Mouse (Mus musculus): ENCODE data around the gene Pde2a. TPM values are rescaled to one million over a fixed set of nuclear protein-coding genes. Genes with fewer than 3 reads are reported as not detected.

Pde2a gene
- polyA plus RNA-seq, 1 experiment from 2014 or later = 46.5 TPM

DNA sequence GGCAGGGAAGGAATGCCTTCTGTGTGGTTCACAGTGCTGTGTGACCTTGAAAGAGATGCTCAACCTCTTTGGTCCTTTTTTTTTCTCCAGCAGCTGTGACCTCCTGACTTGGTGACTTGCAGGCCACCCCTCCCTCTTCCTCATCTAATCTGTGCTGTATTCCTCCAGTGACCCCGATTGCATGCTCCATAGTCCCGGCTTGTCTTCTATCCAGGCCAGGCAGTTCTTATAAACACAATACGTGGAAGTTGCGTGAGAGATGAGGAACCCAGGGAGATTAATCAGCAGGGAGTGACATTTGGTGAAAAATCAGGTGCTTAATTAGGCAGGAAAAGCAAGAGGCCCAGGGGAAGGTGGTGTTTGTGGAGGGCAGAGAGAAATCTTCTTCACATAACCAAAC, 69.5 kb downstream of the Pde2a start:
- no peak overlapping the region for H3K27ac ChIP-seq (ENCODE audit: low read length)
- no peak for ATAC-seq (ENCODE audit: low FRiP score, low TSS enrichment)
- H3K9me3 ChIP-seq (ENCODE audit: low read length) = no peaks in the 10 kb centered on the region
- no peak overlapping the region for H3K9ac ChIP-seq (replicated peaks; ENCODE audit: low read length)
- 35% methylated on average over 4 of the region's 4 CpGs for WGBS
- no peak overlapping the region for H3K4me3 ChIP-seq (ENCODE audit: low read length)
- no peaks in the 10 kb centered on the region for H3K4me1 ChIP-seq (ENCODE audit: insufficient read depth, low read length)
- H3K36me3 ChIP-seq (ENCODE audit: insufficient read depth, low read length) = no peaks in the 10 kb centered on the region
- no peaks in the 10 kb centered on the region for H3K27me3 ChIP-seq (ENCODE audit: insufficient read depth, low read length)
- H3K4me2 ChIP-seq (replicated peaks; ENCODE audit: low read depth, low read length) = no peak overlapping the region

DNA sequence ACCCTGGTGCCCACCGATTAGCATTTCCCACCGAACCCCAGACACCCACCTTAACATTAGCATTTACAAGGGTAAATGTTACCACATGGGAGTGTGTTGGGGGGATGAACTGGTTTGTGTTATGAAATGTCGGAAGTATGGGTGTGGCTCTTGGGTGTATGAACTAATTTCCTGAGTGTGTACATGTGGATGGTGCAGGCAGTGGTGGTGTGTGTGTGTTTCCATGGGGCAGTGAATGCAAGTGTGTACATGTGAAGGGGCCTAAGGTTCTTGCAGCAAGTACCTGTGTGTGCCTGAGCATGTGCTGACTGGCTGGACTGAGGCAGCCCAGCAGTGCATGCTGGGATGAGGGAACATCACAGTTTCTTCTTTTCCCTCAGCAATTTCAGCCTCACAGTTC, 76.9 kb downstream of the Pde2a start:
- Histone ChIP-seq H3K9ac (replicated peaks; ENCODE audit: low read length) (no peak overlapping the region), H3K9me3 (ENCODE audit: low read length) (no peaks in the 10 kb centered on the region), H3K27ac (ENCODE audit: low read length) (no peak overlapping the region), H3K4me3 (ENCODE audit: low read length) (no peak overlapping the region), H3K4me1 (ENCODE audit: insufficient read depth, low read length) (no peaks in the 10 kb centered on the region), H3K27me3 (ENCODE audit: insufficient read depth, low read length) (no peaks in the 10 kb centered on the region), H3K36me3 (ENCODE audit: insufficient read depth, low read length) (no peaks in the 10 kb centered on the region), H3K4me2 (replicated peaks; ENCODE audit: low read depth, low read length) (no peak overlapping the region)
- WGBS = 85% methylated on average over 3 of the region's 3 CpGs
- ATAC-seq (ENCODE audit: low FRiP score, low TSS enrichment) = no peak

DNA sequence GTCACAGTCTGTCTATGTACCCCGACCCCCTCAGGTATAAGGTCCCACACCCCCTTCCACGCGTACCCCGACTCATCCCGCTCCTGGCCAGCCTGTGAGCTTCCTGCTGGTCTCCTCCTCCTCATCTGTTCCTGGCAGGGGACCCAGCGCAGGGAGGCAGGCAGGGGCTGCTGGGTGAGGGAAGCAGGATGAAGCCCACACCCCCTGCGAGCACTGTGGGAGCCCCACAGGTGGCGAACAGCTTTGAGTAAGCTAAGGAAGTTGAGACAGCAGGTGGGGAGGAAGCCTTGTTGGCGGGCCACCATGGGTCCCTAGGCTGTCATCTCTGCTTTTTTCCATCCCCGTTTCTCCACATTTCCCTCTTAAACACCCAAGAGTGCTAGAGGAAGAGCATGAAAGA, 77.8 kb downstream of the Pde2a start:
- ATAC-seq (ENCODE audit: low FRiP score, low TSS enrichment) = no peak
- Histone ChIP-seq H3K36me3 (ENCODE audit: insufficient read depth, low read length) (no peaks in the 10 kb centered on the region), H3K4me2 (replicated peaks; ENCODE audit: low read depth, low read length) (no peak overlapping the region), H3K9ac (replicated peaks; ENCODE audit: low read length) (no peak overlapping the region), H3K9me3 (ENCODE audit: low read length) (no peaks in the 10 kb centered on the region), H3K4me1 (ENCODE audit: insufficient read depth, low read length) (peaks cover 2% of the 10 kb centered on the region; the same call in 1 of the 2 replicates), H3K27me3 (ENCODE audit: insufficient read depth, low read length) (peaks cover 7% of the 10 kb centered on the region; the same call in 1 of the 2 replicates), H3K27ac (ENCODE audit: low read length) (no peak overlapping the region), H3K4me3 (ENCODE audit: low read length) (no peak overlapping the region)
- 54% methylated on average over 10 of the region's 10 CpGs for WGBS

DNA sequence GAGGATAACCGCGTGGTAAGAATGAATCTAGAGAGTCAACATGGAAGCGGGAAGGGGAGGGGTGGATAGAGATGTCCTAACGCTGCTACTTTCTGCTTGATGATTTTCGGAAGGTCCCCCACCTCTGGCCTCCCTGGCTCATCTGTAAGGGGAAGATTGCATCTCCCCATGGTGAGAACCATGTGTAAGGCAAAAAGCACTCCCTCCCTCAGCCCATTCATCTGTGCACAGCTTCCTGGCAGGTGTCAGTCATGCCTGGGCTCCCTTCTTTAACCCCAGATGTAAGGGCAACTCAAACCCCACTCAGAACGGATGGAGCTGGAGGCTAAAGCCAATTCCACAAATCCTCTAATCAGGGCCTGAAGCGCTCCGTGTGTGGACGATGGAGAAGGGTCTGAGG, 78.2 kb downstream of the Pde2a start:
- Histone ChIP-seq H3K4me1 (ENCODE audit: insufficient read depth, low read length) (peaks cover 6% of the 10 kb centered on the region; the same call in 1 of the 2 replicates), H3K27me3 (ENCODE audit: insufficient read depth, low read length) (peaks cover 10% of the 10 kb centered on the region), H3K9me3 (ENCODE audit: low read length) (no peaks in the 10 kb centered on the region), H3K27ac (ENCODE audit: low read length) (no peak overlapping the region), H3K36me3 (ENCODE audit: insufficient read depth, low read length) (no peaks in the 10 kb centered on the region), H3K9ac (replicated peaks; ENCODE audit: low read length) (no peak overlapping the region), H3K4me3 (ENCODE audit: low read length) (no peak overlapping the region), H3K4me2 (replicated peaks; ENCODE audit: low read depth, low read length) (no peak overlapping the region)
- 69% methylated on average over 9 of the region's 9 CpGs for WGBS
- no peak for ATAC-seq (ENCODE audit: low FRiP score, low TSS enrichment)

DNA sequence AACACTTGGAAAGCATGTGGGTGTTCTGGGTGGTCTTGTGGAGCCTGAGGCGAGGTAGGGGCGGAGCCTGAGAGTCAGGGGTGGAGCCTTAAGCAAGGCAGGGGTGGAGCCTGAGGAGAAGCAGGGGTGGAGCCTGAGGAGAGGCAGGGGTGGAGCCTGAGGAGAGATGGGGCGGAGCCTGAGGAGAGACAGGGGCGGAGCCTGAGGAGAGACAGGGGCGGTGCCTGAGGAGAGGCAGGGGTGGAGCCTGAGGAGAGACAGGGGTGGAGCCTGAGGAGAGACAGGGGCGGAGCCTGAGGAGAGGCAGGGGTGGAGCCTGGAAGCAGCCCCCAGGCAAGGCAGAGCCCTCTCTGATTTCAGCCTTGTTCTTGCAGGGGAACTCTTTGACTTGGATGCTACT, 79.7 kb downstream of the Pde2a start:
- WGBS = 76% methylated on average over 6 of the region's 6 CpGs

DNA sequence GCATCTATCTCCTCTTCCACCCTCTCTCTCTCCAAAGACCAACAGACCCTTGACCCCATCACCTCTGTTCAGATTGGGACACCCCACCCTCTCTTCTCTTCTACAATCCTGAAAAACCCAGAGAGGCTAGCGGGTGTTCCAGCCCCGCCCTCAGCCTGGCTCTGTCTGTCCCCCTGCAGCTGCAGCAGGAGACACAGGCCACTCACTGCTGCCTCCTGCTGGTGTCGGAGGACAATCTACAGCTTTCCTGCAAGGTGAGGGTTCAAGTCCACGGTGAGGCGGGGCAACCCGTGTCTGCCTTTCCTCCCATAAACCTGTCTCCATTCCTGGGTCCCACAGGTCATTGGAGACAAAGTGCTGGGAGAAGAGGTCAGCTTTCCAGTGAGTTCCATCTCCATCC, 80.2 kb downstream of the Pde2a start:
- H3K4me3 ChIP-seq (ENCODE audit: low read length) = no peak overlapping the region
- ATAC-seq (ENCODE audit: low FRiP score, low TSS enrichment) = no peak
- 75% methylated on average over 6 of the region's 6 CpGs for whole genome bisulfite sequencing
- H3K4me1 ChIP-seq (ENCODE audit: insufficient read depth, low read length) = peaks cover 9% of the 10 kb centered on the region; the same call in 1 of the 2 replicates
- H3K9me3 ChIP-seq (ENCODE audit: low read length) = no peaks in the 10 kb centered on the region
- no peak overlapping the region for H3K9ac ChIP-seq (replicated peaks; ENCODE audit: low read length)
- H3K27ac ChIP-seq (ENCODE audit: low read length) = no peak overlapping the region
- H3K36me3 ChIP-seq (ENCODE audit: insufficient read depth, low read length) = no peaks in the 10 kb centered on the region
- peaks cover 16% of the 10 kb centered on the region for H3K27me3 ChIP-seq (ENCODE audit: insufficient read depth, low read length)
- H3K4me2 ChIP-seq (replicated peaks; ENCODE audit: low read depth, low read length) = no peak overlapping the region

More for the DNA sequence above, 79.7 kb downstream of the Pde2a start:
- peaks cover 16% of the 10 kb centered on the region for H3K27me3 ChIP-seq (ENCODE audit: insufficient read depth, low read length)
- no peak overlapping the region for H3K4me2 ChIP-seq (replicated peaks; ENCODE audit: low read depth, low read length)
- ATAC-seq (ENCODE audit: low FRiP score, low TSS enrichment) = no peak
- peaks cover 9% of the 10 kb centered on the region; the same call in 1 of the 2 replicates for H3K4me1 ChIP-seq (ENCODE audit: insufficient read depth, low read length)
- H3K27ac ChIP-seq (ENCODE audit: low read length) = no peak overlapping the region
- no peaks in the 10 kb centered on the region for H3K9me3 ChIP-seq (ENCODE audit: low read length)
- H3K36me3 ChIP-seq (ENCODE audit: insufficient read depth, low read length) = no peaks in the 10 kb centered on the region
- no peak overlapping the region for H3K4me3 ChIP-seq (ENCODE audit: low read length)
- H3K9ac ChIP-seq (replicated peaks; ENCODE audit: low read length) = no peak overlapping the region

DNA sequence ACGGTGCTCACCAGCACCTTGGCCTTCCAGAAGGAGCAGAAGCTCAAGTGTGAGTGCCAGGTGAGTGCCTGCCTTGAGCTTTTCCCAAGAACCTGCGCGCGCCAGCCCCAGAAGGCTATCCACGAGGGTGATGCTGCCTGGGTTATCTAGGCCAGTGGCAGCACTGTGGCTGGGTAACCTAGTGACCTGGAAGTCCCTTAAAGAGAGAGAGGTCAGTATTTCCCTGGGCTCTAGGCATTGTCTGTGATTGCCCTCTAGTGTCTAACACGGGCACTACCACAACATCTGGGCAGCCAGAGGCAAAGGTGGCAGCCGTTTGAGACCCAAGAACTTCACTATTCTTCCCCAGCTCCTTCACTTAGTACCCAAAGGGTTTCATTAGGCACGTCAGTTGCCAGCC, 81.9 kb downstream of the Pde2a start:
- no peak overlapping the region for H3K9ac ChIP-seq (replicated peaks; ENCODE audit: low read length)
- 24% methylated on average over 8 of the region's 8 CpGs for WGBS
- no peak overlapping the region for H3K27ac ChIP-seq (ENCODE audit: low read length)
- peaks cover 9% of the 10 kb centered on the region; the same call in 1 of the 2 replicates for H3K4me1 ChIP-seq (ENCODE audit: insufficient read depth, low read length)
- ATAC-seq (ENCODE audit: low FRiP score, low TSS enrichment) = peak; percentile 20; the same call in 1 of the 2 replicates
- H3K9me3 ChIP-seq (ENCODE audit: low read length) = no peaks in the 10 kb centered on the region
- H3K27me3 ChIP-seq (ENCODE audit: insufficient read depth, low read length) = peaks cover 16% of the 10 kb centered on the region
- H3K36me3 ChIP-seq (ENCODE audit: insufficient read depth, low read length) = no peaks in the 10 kb centered on the region
- H3K4me2 ChIP-seq (replicated peaks; ENCODE audit: low read depth, low read length) = no peak overlapping the region
- no peak overlapping the region for H3K4me3 ChIP-seq (ENCODE audit: low read length)

DNA sequence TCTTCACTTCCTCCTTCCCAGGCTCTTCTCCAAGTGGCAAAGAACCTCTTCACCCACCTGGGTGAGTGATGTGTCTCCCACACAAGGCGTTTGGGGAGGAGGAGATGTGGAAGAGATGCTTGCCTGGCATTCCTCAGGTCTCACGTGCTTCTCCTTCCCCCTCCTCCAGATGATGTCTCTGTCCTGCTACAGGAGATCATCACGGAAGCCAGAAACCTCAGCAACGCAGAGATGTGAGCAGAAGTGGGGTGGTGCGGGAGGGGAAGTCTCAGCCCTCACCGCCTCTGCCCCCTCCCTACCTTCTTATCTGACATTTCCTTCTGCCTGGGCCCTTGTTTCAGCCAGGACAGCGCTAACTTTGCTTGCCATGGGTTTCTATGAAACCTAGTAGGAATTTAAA, 82.3 kb downstream of the Pde2a start:
- Histone ChIP-seq H3K9ac (replicated peaks; ENCODE audit: low read length) (no peak overlapping the region), H3K4me1 (ENCODE audit: insufficient read depth, low read length) (peaks cover 9% of the 10 kb centered on the region; the same call in 1 of the 2 replicates), H3K36me3 (ENCODE audit: insufficient read depth, low read length) (no peaks in the 10 kb centered on the region), H3K27ac (ENCODE audit: low read length) (no peak overlapping the region), H3K4me3 (ENCODE audit: low read length) (no peak overlapping the region), H3K27me3 (ENCODE audit: insufficient read depth, low read length) (peaks cover 16% of the 10 kb centered on the region), H3K4me2 (replicated peaks; ENCODE audit: low read depth, low read length) (no peak overlapping the region), H3K9me3 (ENCODE audit: low read length) (no peaks in the 10 kb centered on the region)
- ATAC-seq (ENCODE audit: low FRiP score, low TSS enrichment) = no peak
- 39% methylated on average over 7 of the region's 7 CpGs for WGBS

DNA sequence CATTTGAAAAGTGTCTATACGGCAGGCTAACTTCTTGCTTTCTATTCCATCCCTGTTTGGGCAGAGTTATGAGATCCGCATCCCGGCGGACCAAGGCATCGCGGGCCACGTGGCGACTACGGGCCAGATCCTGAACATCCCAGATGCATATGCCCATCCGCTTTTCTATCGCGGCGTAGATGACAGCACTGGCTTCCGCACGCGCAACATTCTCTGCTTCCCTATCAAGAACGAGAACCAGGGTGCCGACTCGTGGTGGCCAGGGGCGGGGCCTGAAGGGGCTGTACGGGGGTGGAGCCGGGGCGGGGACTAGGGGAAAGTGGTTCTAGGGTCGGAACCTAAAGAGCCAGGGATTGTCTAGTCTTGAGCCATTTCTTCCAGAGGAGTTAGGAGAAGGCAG, 83.0 kb downstream of the Pde2a start:
- H3K27me3 ChIP-seq (ENCODE audit: insufficient read depth, low read length) = peaks cover 16% of the 10 kb centered on the region
- peak overlapping the region; percentile 34 for H3K4me3 ChIP-seq (ENCODE audit: low read length)
- H3K27ac ChIP-seq (ENCODE audit: low read length) = no peak overlapping the region
- no peaks in the 10 kb centered on the region for H3K36me3 ChIP-seq (ENCODE audit: insufficient read depth, low read length)
- no peak overlapping the region for H3K9ac ChIP-seq (replicated peaks; ENCODE audit: low read length)
- 12% methylated on average over 24 of the region's 24 CpGs for WGBS
- ATAC-seq (ENCODE audit: low FRiP score, low TSS enrichment) = 0 out of 2 replicates have a peak, but pooled peaks have one; percentile 36
- no peaks in the 10 kb centered on the region for H3K9me3 ChIP-seq (ENCODE audit: low read length)
- H3K4me2 ChIP-seq (replicated peaks; ENCODE audit: low read depth, low read length) = peak overlapping the region; percentile 54
- H3K4me1 ChIP-seq (ENCODE audit: insufficient read depth, low read length) = peaks cover 9% of the 10 kb centered on the region; the same call in 1 of the 2 replicates

DNA sequence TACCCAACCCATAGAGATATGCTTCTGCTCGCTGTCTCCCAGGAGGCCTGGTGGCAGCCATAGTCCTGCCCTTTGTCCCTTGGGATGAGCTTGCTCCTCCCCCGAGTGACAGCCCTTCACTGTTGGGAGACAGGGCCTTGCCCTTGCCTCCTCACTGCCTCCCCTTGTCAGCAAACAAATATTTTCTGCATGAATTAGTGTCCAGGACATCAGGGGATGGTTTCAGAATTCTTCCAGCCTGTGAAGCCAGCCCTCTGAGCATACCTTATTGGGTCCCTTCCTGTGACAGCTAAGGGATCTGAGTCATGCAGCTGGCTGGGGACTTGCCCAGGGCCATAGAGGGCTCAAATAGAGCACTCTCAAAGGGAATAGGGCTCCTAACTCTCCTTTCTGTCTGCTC, 87.7 kb downstream of the Pde2a start:
- no peaks in the 10 kb centered on the region for H3K36me3 ChIP-seq (ENCODE audit: insufficient read depth, low read length)
- H3K27me3 ChIP-seq (ENCODE audit: insufficient read depth, low read length) = peaks cover 9% of the 10 kb centered on the region
- H3K9me3 ChIP-seq (ENCODE audit: low read length) = no peaks in the 10 kb centered on the region
- no peak overlapping the region for H3K9ac ChIP-seq (replicated peaks; ENCODE audit: low read length)
- H3K4me1 ChIP-seq (ENCODE audit: insufficient read depth, low read length) = peaks cover 8% of the 10 kb centered on the region; the same call in 1 of the 2 replicates
- no peak overlapping the region for H3K4me2 ChIP-seq (replicated peaks; ENCODE audit: low read depth, low read length)
- no peak overlapping the region for H3K27ac ChIP-seq (ENCODE audit: low read length)
- no peak for ATAC-seq (ENCODE audit: low FRiP score, low TSS enrichment)
- no peak overlapping the region for H3K4me3 ChIP-seq (ENCODE audit: low read length)
- 47% methylated on average over 2 of the region's 2 CpGs for WGBS

Measured in kidney, embryonic 16.5 days (tissue).